Mouse (Mus musculus): ENCODE measurements around the gene 1700029P11Rik.

Gene 1700029P11Rik

GRCm38 (mm10) chr15:81980321-81980720, at the start of gene 1700029P11Rik:
Gene 1700029P11Rik (plus strand): TSS chr15:81980540.
- DNase-seq (ENCODE audit: low spot score), result no peak

- no peak for DNase-seq (ENCODE audit: low spot score)
These were observed 47.3 kb upstream of the 1700029P11Rik start for GRCm38 (mm10) chr15:81932951-81933470.

GRCm38 (mm10) chr15:81933986-81934385, 46.4 kb upstream of the 1700029P11Rik start:
- no peak for DNase-seq (ENCODE audit: low spot score)

- DNase-seq (ENCODE audit: low spot score), result no peak
These were observed 44.3 kb upstream of the 1700029P11Rik start for GRCm38 (mm10) chr15:81935869-81936637.

GRCm38 (mm10) chr15:81936679-81937078, 43.7 kb upstream of the 1700029P11Rik start, which contains the start of gene Csdc2:
Gene Csdc2 (plus strand): TSS chr15:81936759.
- DNase-seq (ENCODE audit: low spot score), result peak; percentile 43

- DNase-seq (ENCODE audit: low spot score), result no peak
These were observed 43.0 kb upstream of the 1700029P11Rik start for GRCm38 (mm10) chr15:81937098-81937972.

GRCm38 (mm10) chr15:81938246-81938645, 42.1 kb upstream of the 1700029P11Rik start:
- DNase-seq (ENCODE audit: low spot score), result no peak

- DNase-seq (ENCODE audit: low spot score), result no peak
These were observed 41.1 kb upstream of the 1700029P11Rik start for GRCm38 (mm10) chr15:81939157-81939715.

- no peak for DNase-seq (ENCODE audit: low spot score)
These were observed 40.6 kb upstream of the 1700029P11Rik start for GRCm38 (mm10) chr15:81939774-81940173.

- no peak for DNase-seq (ENCODE audit: low spot score)
These were observed 40.1 kb upstream of the 1700029P11Rik start for GRCm38 (mm10) chr15:81940219-81940618.

GRCm38 (mm10) chr15:81941010-81941409, 39.3 kb upstream of the 1700029P11Rik start:
- DNase-seq (ENCODE audit: low spot score), result no peak

- no peak for DNase-seq (ENCODE audit: low spot score)
These were observed 37.1 kb upstream of the 1700029P11Rik start for GRCm38 (mm10) chr15:81943176-81943749.

- DNase-seq (ENCODE audit: low spot score), result no peak
These were observed 31.3 kb upstream of the 1700029P11Rik start for GRCm38 (mm10) chr15:81949076-81949475.

- no peak for DNase-seq (ENCODE audit: low spot score)
These were observed 30.7 kb upstream of the 1700029P11Rik start for GRCm38 (mm10) chr15:81949476-81950131.

- no peak for DNase-seq (ENCODE audit: low spot score)
These were observed 29.6 kb upstream of the 1700029P11Rik start for GRCm38 (mm10) chr15:81950716-81951115.

GRCm38 (mm10) chr15:81951159-81951558, 29.2 kb upstream of the 1700029P11Rik start:
- DNase-seq (ENCODE audit: low spot score), result no peak

- DNase-seq (ENCODE audit: low spot score), result no peak
These were observed 28.0 kb upstream of the 1700029P11Rik start for GRCm38 (mm10) chr15:81952310-81952709.

- DNase-seq (ENCODE audit: low spot score), result no peak
These were observed 26.2 kb upstream of the 1700029P11Rik start for GRCm38 (mm10) chr15:81954151-81954583.

GRCm38 (mm10) chr15:81954716-81955115, 25.6 kb upstream of the 1700029P11Rik start:
- no peak for DNase-seq (ENCODE audit: low spot score)

- DNase-seq (ENCODE audit: low spot score), result no peak
These were observed 24.9 kb upstream of the 1700029P11Rik start for GRCm38 (mm10) chr15:81955414-81955813.

- DNase-seq (ENCODE audit: low spot score), result peak; percentile 47
These were observed 23.9 kb upstream of the 1700029P11Rik start for GRCm38 (mm10) chr15:81956457-81956856.
